Mouse (Mus musculus): Measurements from ENCODE around the gene Gabpb2.
"Not testable (repeated sequence)": the region's sequence is repeated elsewhere in the genome, so short reads cannot be mapped to it uniquely, and the experiment has no call there.

Gabpb2 gene

DNA sequence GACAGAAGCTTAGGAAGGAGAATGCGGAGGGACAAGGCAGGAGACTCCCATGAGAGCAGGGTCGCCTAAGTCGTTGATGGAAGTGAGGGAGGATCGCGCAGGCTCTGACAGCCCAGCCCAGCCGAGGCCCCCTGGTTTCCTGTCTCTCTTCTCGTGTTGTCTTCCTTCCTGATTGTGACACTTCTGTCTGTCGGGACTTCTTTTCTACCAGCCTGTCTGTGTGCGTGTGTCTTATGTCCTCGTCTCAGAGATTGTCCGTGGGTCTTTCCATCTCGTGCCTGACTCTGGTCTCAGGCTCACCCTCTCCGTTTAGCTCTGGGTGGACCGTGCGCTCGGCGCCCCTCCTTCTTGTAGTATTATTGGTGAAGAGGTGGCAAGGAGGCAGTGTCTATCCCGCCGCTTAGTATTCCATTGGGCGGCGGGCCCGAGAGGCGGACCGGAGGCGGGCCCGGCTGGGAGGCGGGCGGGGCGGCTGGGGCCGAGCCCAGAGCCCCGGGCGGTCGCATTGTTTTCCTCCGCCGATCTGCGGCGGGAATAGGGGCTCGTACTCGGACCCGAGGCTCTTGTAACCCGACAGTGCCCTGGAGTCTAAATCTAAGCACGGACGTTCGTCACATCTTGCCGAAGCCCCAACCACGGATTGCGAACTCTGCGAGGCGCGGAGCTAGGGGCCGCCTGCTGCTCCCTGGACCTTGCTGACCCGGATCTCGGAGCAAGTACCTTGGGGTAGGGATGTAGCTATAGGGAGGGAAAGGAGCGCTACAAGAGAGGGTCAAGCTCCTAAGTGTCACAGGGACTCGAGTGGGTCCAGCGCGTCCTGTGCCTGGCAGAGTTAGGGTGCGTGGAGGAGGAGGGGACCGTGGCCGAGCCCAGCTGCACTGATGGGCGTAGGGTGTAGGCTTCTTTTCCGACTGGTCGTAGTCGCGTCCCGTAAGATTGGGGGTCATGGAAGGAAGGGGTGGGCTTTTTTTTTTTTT lies 57.4 kb downstream of the Gabpb2 start, which contains the start of gene Sema6c:
Gene Sema6c, plus strand, starts transcription at position 471 of the 977 bp plus-strand sequence.
- peak; percentile 71 for DNase-seq (ENCODE audit: low read depth, low spot score)

DNA sequence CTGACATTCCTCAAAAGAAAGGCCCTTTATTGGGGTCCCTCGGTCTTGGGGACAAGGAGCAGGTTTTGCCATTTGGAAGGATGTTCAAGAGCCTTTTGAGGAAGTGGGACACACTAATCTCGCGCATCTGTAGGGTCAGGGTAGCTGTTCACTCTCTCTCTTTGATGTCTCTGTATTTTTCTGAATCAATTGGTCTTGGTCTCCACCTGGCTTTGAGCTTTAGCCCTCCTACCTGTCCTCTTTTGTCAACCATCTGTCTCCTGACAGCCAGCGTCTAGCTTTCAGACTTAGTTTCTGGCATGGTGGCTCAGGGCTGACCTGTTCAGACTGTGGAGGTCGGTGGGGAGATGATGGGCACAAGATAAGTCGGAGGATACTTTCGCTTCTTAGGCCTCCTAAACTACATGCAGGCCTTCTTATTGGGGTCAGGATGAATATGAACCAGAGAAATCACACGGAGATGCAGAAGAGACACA lies 58.2 kb downstream of the Gabpb2 start:
- no peak for DNase-seq (ENCODE audit: low read depth, low spot score)

DNA sequence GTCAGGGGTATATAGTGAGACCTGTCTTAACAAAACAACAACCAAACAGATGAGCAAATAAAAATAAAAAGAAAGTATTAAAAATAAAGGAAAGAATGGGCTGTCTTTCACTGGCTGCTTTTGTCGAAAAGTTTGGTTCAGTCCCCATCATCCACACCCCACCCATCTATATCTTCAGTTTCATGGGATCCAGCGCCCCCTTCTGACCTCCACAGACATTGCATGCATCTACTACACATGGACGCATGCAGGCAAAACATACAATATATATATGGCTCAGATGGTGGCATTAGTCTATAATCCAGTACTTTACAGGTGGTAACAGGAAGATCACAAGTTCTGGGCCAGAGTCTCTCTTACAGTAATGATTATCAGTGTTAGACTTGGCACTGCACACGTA lies 63.8 kb downstream of the Gabpb2 start:
- DNase-seq (ENCODE audit: low read depth, low spot score), result no peak

DNA sequence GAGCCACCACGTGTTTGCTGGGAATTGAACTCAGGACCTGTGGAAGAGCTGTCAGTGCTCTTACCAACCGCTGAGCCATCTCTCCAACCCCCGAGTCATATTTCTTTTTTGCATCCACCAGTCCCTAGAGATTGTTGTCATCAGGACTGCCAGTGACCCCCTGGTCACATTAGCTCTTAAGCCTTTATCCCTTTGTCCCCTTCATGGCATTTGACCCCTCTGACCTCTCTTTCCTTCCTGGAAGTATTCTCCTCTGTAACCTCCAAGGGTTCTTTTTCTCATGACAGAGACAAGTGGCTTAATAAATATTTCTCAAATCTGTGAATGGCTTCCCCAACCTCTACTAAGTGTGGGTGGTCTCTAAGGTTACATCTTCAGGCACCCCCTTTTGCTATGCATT lies 69.8 kb downstream of the Gabpb2 start:
- DNase-seq (ENCODE audit: low read depth, low spot score), result no peak

DNA sequence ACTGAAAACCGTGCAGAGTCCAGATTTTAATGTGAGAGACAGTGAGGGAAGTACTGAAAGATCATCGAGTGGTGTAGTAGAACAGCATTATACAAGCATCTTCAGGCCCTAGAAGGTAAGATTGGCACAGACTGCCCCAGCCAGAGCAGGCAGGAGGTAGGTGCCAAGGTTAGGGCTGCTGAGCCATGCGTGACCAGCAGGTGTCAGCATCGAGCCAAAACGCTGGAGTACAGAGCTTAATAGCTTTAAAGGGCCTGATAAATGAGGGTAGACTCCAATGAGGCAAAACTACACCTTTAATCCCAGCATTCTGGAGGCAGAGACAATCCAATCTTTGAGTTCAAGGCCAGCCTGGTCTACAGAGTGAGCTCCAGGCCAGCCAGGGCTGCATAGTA lies 75.1 kb downstream of the Gabpb2 start:
- DNase-seq (ENCODE audit: low read depth, low spot score), result peak; percentile 70

DNA sequence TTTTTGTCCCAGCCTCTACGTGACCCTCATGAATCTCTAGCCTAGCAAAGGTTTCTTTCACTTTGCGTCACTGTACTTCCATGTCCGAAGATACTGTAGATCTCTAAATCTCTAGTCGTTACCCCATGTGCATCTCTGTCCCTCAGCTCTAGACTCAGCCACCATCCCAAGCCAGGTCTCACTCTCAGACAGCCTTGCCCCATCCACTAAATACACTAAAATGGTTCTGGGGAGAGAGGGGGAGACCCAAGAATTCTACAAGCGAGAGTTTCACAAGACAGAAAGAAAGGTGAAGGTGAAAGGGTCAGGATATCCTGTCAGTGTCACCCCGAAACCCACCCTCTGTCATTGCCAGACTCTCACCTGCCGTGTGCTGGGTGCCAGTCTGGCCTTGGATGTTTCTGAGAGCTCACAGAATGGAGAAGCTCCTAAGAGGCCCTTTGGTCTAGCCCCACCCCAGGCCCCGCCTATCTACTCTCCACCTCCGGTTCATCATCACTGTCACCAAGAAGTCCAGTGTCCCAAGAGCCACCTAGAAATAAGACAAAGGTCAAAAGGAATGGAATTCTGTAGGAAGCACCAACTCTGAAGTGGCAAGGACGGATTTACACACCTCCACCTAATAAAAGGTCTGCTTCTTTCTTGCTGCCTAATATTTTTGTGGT lies 75.6 kb downstream of the Gabpb2 start, which contains the start of gene Tnfaip8l2:
Gene Tnfaip8l2, minus strand, starts transcription at position 409 of the 665 bp plus-strand sequence.
- DNase-seq (ENCODE audit: low read depth, low spot score), result no peak

DNA sequence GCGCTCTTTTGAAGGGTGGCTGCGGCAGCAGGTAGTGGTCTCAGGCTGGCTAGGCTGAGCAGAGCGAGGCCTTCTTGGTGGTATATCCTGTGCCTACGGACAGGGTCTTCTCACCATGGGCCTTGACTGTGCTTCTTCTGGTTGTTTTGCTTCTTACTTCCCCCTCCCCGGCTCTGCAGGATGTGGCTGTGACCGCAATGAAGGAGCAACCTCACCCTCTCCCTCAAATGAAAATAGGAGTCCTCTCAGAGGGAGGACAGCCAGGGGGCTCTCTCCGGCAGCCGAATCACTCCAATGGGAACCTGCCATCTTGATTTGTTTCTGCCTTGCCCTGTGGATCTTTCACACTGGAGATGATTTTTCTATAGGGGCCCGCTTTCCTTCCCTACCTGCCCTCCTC lies 76.2 kb downstream of the Gabpb2 start:
- DNase-seq (ENCODE audit: low read depth, low spot score), result no peak

DNA sequence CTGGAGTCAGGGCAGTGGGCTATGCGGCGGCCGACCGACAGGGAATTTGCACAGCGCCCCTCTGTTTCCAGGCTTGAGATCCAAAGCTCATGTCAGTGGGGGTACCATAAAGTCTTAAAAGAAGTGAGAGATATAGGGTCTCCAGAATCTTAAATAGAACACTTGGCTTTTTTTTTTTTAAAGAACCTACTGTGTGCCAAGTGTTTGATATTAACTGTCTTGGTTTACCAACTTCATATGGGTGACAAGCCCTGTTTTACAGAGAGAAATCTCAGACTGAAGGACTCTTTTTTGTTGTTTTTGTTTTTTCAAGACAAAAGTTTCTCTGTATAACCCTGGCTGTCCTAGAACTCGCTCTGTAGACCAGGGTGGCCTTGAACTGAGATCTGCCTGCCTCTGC lies 76.9 kb downstream of the Gabpb2 start:
- DNase-seq (ENCODE audit: low read depth, low spot score), result no peak

DNA sequence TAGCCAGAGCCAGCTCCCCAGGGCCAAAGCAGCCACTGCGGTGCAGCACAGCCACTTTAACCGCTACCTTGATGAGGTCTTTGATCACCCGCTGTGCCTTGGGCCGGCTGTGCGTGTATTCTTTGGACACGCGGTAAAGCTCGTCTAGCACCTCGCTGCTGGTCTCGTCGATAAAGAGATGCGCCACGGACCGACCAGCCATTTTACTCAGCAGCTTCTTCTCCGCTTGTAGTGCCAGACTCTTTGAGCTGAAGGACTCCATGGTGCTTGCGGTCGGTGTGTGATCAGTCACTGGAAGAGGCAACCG lies 77.5 kb downstream of the Gabpb2 start:
- DNase-seq (ENCODE audit: low read depth, low spot score), result no peak

DNA sequence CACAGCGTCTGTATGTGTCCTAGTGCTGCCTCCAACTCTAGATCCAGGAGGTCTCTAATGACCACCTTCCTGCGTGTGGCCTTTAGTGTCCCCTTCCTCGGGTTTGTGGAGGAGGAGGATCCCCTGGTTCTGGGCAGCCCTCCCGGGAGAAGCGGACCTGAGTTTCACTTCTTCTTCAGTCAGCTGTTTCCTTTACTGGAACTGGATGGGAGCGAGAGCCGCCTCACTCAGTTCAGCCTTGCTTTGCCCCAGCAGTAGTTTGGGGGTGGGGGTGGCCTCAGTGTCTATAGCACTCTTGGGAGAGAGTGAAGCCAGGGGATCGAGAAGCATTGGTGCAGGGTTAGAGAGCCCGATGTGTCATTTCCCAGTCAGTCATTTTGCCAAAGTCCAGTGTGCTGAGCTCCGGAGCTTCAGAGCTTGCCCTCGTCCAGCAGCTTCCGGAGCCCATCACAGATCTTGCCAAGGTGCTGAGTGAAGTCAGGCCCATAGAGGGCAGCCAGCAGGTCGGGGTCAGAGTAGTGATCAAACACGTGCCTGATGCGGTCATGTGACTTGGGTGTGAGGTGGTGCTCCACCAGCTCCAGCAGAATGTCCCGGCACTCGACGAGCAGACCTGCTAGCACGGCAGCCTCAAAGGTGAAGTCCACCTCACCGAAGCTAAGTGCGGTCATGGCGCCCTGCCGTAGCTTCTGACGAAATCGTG lies 78.0 kb downstream of the Gabpb2 start:
- DNase-seq (ENCODE audit: low read depth, low spot score), result no peak

DNA sequence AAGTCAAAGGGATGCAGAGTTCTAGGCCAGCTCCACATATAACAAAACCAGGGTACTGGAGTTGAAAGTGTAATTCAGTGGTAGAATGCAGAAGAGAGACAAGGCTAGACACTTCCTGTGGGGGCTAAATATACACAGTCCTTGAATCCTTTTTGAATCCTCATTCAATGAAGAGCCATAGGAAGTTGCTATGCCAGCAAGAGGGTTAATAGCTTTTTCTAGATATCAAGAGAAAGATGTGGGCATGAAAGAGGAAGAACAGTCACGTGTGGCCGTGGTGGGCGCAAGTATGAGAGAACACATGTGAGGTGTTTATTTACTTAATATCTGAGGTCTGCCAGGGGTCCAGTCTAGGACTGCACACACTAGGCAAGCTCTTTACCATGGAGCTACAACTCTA lies 81.4 kb downstream of the Gabpb2 start:
- DNase-seq (ENCODE audit: low read depth, low spot score), result no peak

DNA sequence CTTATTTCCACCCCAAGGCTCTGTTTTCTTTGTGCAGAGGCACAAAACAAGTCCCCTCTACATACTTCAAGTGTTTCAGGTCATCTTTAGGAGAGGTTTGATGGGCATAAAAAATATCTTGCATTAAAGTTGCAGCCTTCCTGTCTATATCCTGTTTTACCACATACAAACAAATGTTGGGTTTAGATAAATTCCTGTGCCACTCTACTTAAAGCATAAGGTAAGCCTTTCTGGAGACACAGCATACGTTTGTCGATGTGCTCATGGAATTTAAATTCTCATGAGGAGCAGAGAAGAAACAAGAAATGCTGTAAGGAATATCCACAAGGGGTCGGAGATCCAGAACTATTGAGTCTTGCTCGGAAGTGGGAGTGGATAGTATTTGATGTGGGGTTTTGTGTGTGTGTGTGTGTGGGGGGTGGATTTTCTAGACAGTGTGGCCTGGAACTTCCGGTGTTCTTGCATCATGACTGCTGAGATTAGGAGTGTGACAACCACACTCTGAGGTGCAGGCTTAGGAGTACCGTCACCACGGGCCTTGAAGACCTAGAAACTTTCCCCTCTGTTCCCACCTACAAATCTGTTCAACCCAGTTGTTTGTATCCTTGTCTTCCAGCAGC lies 82.2 kb downstream of the Gabpb2 start:
- no peak for DNase-seq (ENCODE audit: low read depth, low spot score)

DNA sequence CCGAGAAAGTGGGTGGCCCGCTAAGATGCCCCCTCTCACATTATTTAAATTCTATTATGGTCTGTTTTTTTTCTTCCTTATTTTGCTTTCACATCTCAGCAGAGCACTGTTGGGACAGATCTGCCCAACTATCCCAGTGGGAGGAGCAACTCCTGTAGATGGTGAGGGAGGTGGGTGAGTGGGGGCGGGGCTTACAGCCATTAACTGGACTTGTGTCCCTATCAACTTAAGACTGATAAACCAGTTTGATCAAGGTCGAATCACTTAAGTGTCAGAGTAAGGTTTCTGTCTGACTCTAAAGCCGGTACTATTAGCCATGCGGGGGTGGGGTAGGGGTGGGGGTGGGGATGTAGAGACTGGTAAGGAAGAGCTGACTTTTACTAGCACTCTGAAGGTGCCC lies 82.7 kb downstream of the Gabpb2 start:
- DNase-seq (ENCODE audit: low read depth, low spot score), result peak; percentile 41

DNA sequence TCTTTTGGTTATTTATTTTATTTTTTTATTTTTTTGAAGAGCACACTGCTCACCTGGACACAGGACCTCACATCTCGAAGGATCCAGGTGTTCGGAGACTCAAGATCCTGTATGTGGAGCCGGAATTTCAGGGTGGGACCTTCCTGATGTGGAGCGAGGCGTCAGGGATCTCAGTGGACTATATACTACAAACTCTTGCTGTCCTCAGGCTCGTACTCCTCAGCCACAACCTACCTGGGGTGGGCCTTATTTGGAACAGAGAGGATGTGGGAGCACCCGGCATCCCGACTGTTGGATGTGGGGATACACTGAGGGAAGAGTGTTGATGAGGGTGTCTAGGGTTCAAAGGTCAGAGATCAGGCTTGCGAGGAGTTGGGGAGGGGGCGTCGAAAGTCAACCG lies 83.6 kb downstream of the Gabpb2 start:
- not testable (repeated sequence) for DNase-seq (ENCODE audit: low read depth, low spot score)

DNA sequence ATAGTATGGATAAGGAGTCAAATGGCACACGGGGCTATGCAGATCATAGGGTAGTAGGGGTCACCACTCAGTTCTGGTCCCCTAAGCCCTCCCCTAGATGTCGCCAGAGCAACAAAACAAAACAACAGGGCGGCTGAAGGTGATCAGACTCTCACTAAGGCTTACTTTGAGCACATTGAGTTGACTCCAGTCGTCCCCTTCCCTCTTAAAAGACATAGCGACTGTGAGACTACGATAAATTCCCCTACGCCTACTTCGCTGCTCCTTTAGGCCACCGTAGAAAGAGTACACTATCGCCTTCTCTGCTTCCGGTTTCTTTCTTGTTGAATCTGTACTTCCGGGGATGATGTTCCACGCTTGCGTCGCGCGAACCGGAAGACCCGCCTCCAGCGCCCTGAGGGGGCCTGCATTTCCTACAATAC lies 84.0 kb downstream of the Gabpb2 start, which contains the start of the genes Scnm1 and Lysmd1:
Gene Scnm1, minus strand, starts transcription at position 332 of the 422 bp plus-strand sequence.
Gene Lysmd1, plus strand, starts transcription at position 409 of the 422 bp plus-strand sequence.
- DNase-seq (ENCODE audit: low read depth, low spot score), result peak; percentile 85

DNA sequence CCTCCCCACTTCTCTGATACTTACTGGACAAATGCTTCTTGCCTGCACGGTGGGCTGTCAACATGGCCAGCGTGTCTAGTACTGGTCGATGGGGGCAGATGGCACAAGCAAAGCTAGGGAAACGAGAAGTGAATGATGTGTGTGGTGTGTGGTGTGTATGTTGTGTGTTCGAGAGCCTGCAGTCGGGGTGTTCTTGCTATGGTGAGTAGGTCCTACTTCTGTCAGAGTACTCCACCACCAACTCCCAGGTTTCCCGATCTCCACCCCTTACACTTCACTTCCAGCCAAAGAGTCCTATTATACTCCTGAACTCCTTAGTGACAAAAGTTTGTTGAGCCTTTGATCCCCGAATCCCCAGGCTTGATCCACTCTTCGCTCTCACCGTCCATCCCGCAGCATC lies 84.5 kb downstream of the Gabpb2 start:
- DNase-seq (ENCODE audit: low read depth, low spot score), result no peak

DNA sequence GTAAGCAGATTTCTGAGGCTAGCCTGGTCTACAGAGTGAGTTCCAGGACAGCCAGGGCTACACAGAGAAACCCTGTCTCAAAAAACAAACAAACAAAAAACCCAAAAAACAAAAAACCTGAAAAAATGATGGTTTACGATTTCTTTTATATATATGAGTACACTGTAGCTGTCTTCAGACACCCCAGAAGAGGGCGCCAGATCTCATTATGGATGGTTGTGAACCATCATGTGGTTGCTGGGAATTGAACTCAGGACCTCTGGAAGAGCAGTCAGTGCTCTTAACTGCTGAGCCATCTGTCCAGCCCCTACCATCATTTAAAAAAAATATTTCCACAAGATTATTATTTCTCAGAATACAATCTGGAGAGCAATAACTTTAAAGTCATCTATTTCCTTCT lies 85.3 kb downstream of the Gabpb2 start:
- DNase-seq (ENCODE audit: low read depth, low spot score), result not testable (repeated sequence)

All from c-Kit-negative CD71-positive TER-119-positive erythroid progenitor cells, embryonic 14.5 days (primary cell).